Mouse (Mus musculus): ENCODE measurements around the gene Slc7a1. TPM values are rescaled to one million over a fixed set of nuclear protein-coding genes. Genes with fewer than 3 reads are reported as not detected.

Slc7a1 gene
- polyA plus RNA-seq, 1 experiment from 2014 or later: 30.0 TPM

GRCm38 (mm10) chr5:148282093-148282492, 117.6 kb downstream of the Slc7a1 start:
- Histone ChIP-seq H3K27ac (ENCODE audit: low read depth, low read length) (no peak overlapping the region), H3K9ac (ENCODE audit: low read length) (no peak overlapping the region), H3K27me3 (replicated peaks; ENCODE audit: control insufficient read depth, insufficient read depth, low read length) (no peaks in the 10 kb centered on the region), H3K4me3 (ENCODE audit: low read depth, low read length) (no peak overlapping the region), H3K9me3 (replicated peaks; ENCODE audit: control insufficient read depth, low read length) (no peaks in the 10 kb centered on the region), H3K4me1 (ENCODE audit: control insufficient read depth, insufficient read depth, low read length) (no peaks in the 10 kb centered on the region), H3K36me3 (ENCODE audit: control insufficient read depth, insufficient read depth, low read length) (no peaks in the 10 kb centered on the region), H3K4me2 (ENCODE audit: low read length) (no peak overlapping the region)
- no peak for DNase-seq (ENCODE audit: low spot score)
- no peak for ATAC-seq
- 89% methylated on average over 6 of the region's 6 CpGs for WGBS

- H3K4me1 ChIP-seq (ENCODE audit: control insufficient read depth, insufficient read depth, low read length): no peaks in the 10 kb centered on the region
- no peaks in the 10 kb centered on the region for H3K9me3 ChIP-seq (replicated peaks; ENCODE audit: control insufficient read depth, low read length)
- H3K9ac ChIP-seq (ENCODE audit: low read length): no peak overlapping the region
- WGBS: 90% methylated on average over 5 of the region's 5 CpGs
- DNase-seq (ENCODE audit: low spot score) (no peak), ATAC-seq (no peak)
- no peaks in the 10 kb centered on the region for H3K36me3 ChIP-seq (ENCODE audit: control insufficient read depth, insufficient read depth, low read length)
- no peak overlapping the region for H3K4me2 ChIP-seq (ENCODE audit: low read length)
- H3K27ac ChIP-seq (ENCODE audit: low read depth, low read length): no peak overlapping the region
- no peaks in the 10 kb centered on the region for H3K27me3 ChIP-seq (replicated peaks; ENCODE audit: control insufficient read depth, insufficient read depth, low read length)
- no peak overlapping the region for H3K4me3 ChIP-seq (ENCODE audit: low read depth, low read length)
Measured at GRCm38 (mm10) chr5:148280321-148280720, 119.4 kb downstream of the Slc7a1 start.

GRCm38 (mm10) chr5:148278233-148278632, 121.5 kb downstream of the Slc7a1 start:
- Histone ChIP-seq H3K9ac (ENCODE audit: low read length) (no peak overlapping the region), H3K4me1 (ENCODE audit: control insufficient read depth, insufficient read depth, low read length) (no peaks in the 10 kb centered on the region), H3K9me3 (replicated peaks; ENCODE audit: control insufficient read depth, low read length) (no peaks in the 10 kb centered on the region), H3K27me3 (replicated peaks; ENCODE audit: control insufficient read depth, insufficient read depth, low read length) (no peaks in the 10 kb centered on the region), H3K4me3 (ENCODE audit: low read depth, low read length) (no peak overlapping the region), H3K27ac (ENCODE audit: low read depth, low read length) (no peak overlapping the region), H3K36me3 (ENCODE audit: control insufficient read depth, insufficient read depth, low read length) (no peaks in the 10 kb centered on the region), H3K4me2 (ENCODE audit: low read length) (no peak overlapping the region)
- ATAC-seq: no peak
- no peak for DNase-seq (ENCODE audit: low spot score)
- WGBS: 79% methylated on average over 8 of the region's 8 CpGs

Other genes with a start within 250 kb of the Slc7a1 start
- 76.2 and 88.9 TPM in 2 replicates for gene Ubl3, start 152.9 kb upstream of the Slc7a1 start, polyA plus RNA-seq (2014; fragmentation: Nextera tagmentation; extraction: Ambion mirVana)